Mouse (Mus musculus) layer of hippocampus, postnatal 25 days (tissue): Measurements from ENCODE around the gene Cyp2d11. TPM values are rescaled to one million over a fixed set of nuclear protein-coding genes. Genes with fewer than 3 reads are reported as not detected.
"Not testable (repeated sequence)": the region's sequence is repeated elsewhere in the genome, so short reads cannot be mapped to it uniquely, and the experiment has no call there.

Experiments
- DNase-seq, 2 experiments: peaks; one replicate each; pipeline ENCODE4 v3.0.0; 2022; ENCODE audit warnings: mixed read lengths in 2 of 2, low spot score in 1 of 2; ENCODE audit errors: extremely low spot score in 1 of 2
- total RNA-seq, 2 experiments: library from RNA; stranded (reverse); gene quantifications; 2 replicates each; pipeline ENCODE4 v1.2.3; 2021

The Cyp2d11 gene
- total RNA-seq, 2 experiments from 2014 or later: 0.38 TPM; not detected in 1

DNA sequence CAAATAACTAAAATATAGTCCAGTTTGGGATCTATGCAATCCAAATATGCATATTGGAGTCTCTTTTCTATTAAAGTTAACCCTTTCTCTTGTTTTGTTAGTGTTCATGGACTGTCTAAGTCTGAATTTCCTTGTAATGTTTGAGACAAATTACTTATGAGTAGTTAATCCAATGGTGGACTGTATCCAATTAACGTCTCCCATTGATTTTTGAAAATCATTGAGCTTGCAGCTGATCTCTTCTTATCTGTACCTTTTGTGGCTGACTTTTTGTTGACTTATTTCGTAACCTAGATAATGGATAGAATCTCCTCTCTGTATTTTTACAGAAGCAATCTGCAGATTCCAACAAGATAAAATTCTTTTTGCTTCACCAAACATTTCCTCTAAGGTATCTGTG is 11.4 kb downstream of the Cyp2d11 start:
- DNase-seq: no peak

- no peak for DNase-seq
These were observed 13.1 kb downstream of the Cyp2d11 start for GRCm38 (mm10) chr15:82380714-82381062.

- DNase-seq: no peak
These were observed 13.7 kb downstream of the Cyp2d11 start, which contains the start of gene Cyp2d22 for GRCm38 (mm10) chr15:82379871-82380713. Cyp2d22 (minus strand) TSS chr15:82380260.

GRCm38 (mm10) chr15:82379511-82379870 is 14.3 kb downstream of the Cyp2d11 start:
- DNase-seq: no peak

DNA sequence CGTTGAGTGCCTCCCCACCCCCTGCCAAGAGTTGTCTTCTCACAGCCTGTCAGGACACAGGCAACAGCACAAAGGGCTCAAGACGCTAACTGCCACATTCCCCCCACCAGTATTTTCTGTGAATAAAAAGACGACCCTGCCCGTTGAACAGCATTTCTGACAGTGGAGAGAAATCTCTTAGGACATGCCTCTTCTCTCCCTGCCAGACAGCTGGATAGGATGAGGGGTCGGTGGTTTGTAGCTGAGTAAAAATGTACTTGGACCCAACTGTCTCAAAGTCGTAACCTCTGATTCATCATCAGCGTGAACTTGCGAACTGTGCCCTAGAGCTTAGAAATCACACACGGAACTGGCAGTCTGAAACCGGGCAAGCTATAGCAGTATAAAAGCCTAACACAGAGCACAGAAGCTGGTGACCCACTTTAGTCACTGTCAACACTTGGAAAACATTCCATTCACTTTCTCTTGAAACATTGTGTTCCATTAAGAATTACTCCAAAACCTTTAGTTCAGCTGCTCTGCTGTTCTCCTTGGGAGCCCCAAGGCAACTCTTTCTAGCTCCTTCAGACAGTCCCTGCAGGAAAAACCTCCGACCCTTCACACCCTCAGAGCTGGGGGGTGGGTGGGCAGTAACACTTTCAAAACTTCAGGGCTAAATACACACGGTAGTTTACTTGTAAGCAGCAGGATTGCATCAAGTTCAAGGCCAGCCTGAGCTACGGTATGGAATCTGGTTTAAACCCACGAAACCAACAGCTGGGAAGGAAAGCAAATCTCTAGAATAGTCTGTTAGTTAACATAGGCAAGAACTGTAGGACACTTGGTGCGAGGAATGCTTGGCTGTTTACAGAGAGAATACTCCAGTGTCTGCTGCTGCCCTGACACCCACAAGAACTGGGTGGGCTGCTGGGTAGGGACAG is 15.3 kb downstream of the Cyp2d11 start:
- no peak for DNase-seq

GRCm38 (mm10) chr15:82377701-82378100 is 16.1 kb downstream of the Cyp2d11 start:
- DNase-seq: no peak

GRCm38 (mm10) chr15:82376393-82377138 is 17.3 kb downstream of the Cyp2d11 start:
- no peak for DNase-seq

DNA sequence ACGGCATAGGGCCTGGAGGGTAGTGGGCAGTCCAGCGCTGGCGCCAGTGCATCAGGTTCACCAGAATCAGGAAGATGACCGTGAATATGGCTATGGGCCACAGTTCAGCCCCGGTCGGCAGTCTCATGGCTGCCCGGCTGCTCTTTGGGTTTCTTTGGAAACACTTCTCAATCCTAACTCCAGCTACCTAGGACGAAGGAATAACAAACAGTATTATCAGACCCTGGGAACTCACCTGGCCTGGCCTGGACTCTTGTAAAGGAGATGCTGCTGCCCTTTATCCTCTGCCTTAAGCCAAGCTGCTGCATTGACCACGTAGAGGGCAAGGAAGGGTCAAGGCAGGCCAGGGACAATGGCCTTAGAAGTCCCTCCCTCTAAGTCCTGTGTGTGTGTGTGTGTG is 18.0 kb downstream of the Cyp2d11 start:
- DNase-seq: no peak

- DNase-seq: no peak
These were observed 19.4 kb downstream of the Cyp2d11 start for GRCm38 (mm10) chr15:82374437-82374836.

GRCm38 (mm10) chr15:82372991-82373390 is 20.8 kb downstream of the Cyp2d11 start:
- no peak for DNase-seq

DNA sequence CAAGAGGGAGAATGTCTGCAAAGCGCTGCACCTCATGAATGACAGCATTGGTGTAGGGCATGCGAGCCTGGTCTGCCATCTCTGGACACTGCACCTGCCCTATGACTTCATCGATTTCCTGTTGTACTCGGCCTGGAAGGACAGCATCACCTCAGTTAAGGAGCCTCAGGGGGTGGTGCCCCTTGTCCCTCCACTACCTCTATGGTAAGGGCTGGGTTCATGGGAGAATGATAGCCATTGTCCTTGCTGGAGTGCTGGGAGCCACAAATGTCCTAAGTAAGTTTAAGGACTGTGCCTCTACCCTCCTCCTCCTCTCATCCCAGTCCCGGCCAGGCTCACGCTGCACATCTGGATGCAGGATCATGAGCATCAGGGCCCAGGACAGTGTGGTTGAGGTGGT is 21.4 kb downstream of the Cyp2d11 start:
- DNase-seq: peak in 1 of 2 experiments; percentile 4

DNA sequence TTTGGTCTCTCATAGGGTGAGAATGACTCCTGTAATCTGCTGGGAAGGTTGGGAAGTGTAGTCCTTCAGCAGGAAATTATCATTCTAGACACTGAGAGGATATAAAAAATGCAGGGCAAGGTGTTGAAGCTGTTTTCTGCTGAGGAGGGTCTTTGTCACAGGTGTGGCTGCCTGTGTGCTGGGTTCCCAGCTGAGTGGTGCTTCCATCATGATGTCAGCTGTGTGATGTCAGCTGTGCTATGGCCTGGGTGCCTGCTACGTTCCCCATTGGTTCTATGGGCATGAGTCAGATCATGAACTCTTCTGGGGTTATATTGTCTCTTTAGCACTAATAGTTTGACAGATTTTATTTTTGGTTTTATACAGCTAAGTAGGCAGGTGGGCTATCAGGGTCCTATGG is 25.0 kb downstream of the Cyp2d11 start:
- DNase-seq: no peak

DNA sequence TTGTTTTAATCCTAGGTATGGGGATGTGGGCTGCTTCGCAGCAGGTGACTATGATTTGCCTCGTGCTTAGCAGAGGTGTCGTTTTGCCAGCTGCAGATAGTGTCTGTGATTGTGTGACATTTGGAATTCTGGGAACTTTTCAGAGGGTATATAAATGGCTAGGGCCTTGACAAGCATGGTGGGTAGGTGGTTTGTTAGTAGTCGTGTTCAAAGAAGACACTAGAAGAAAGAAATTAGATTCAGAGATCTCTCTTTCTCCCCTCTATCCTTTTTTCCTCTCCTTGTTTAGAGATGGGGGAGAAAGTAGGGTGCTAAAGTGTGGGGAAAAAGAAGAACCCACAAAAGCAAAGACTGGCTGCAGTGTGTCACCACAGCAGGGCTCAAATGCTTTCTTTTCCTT is 25.7 kb downstream of the Cyp2d11 start:
- peak in 1 of 2 experiments; percentile 1 for DNase-seq

GRCm38 (mm10) chr15:82364561-82364960 is 29.3 kb downstream of the Cyp2d11 start:
- not testable (repeated sequence) for DNase-seq

GRCm38 (mm10) chr15:82363801-82364200 is 30.0 kb downstream of the Cyp2d11 start:
- not testable (repeated sequence) for DNase-seq

GRCm38 (mm10) chr15:82362234-82362633 is 31.6 kb downstream of the Cyp2d11 start:
- DNase-seq: no peak

- DNase-seq: no peak
These were observed 32.3 kb downstream of the Cyp2d11 start for GRCm38 (mm10) chr15:82361459-82362018.

- DNase-seq: no peak
These were observed 35.2 kb downstream of the Cyp2d11 start for GRCm38 (mm10) chr15:82358431-82359260.
